Mouse (Mus musculus) heart, embryonic 15.5 days (tissue): ENCODE measurements around the gene Btbd3. TPM values are rescaled to one million over a fixed set of nuclear protein-coding genes. Genes with fewer than 3 reads are reported as not detected.

Source experiments
- ATAC-seq: fragments of 200-750 bp; cut with Nextera tagmentation; replicated peaks from 2 replicates; pipeline ENCODE4 v1.8.0; 2017; ENCODE audit warnings: low read depth, moderate TSS enrichment; ENCODE audit not compliant: insufficient number of reproducible peaks, insufficient read depth, low FRiP score
- H3K27ac ChIP-seq: fragments of 300-500 bp; sonication (generic); 2 replicates; pipeline ENCODE4 v1.5.1; 2015; ENCODE audit warnings: mild to moderate bottlenecking, inconsistent platforms
- H3K27me3 ChIP-seq: fragments of 300-500 bp; sonication (generic); 2 replicates; pipeline ENCODE4 v1.6.1; 2015; ENCODE audit warnings: inconsistent platforms
- H3K36me3 ChIP-seq: fragments of 300-500 bp; sonication (generic); 2 replicates; pipeline ENCODE4 v1.6.1; 2015; ENCODE audit warnings: mild to moderate bottlenecking, inconsistent platforms
- H3K4me1 ChIP-seq: fragments of 300-500 bp; sonication (generic); replicated peaks from 2 replicates; pipeline ENCODE4 v1.6.1; 2015; ENCODE audit warnings: inconsistent platforms
- H3K4me2 ChIP-seq: fragments of 300-500 bp; sonication (generic); 2 replicates; pipeline ENCODE4 v1.6.1; 2015; ENCODE audit warnings: inconsistent platforms, mild to moderate bottlenecking, moderate library complexity
- H3K4me3 ChIP-seq: fragments of 300-500 bp; sonication (generic); 2 replicates; pipeline ENCODE4 v1.5.1; 2015; ENCODE audit warnings: mild to moderate bottlenecking, inconsistent platforms
- H3K9ac ChIP-seq: fragments of 300-500 bp; sonication (generic); 2 replicates; pipeline ENCODE4 v1.6.1; 2015; ENCODE audit warnings: mild to moderate bottlenecking, inconsistent platforms
- H3K9me3 ChIP-seq: fragments of 300-500 bp; sonication (generic); replicated peaks from 2 replicates; pipeline ENCODE4 v1.6.1; 2016; ENCODE audit warnings: inconsistent platforms
- WGBS: fragments of 180-500 bp; shearing (Covaris S2); methylation state at CpG from one replicate; pipeline ENCODE4 v1.1.7; 2015; ENCODE audit warnings: mixed read lengths; 5-methylcytosine and 5-hydroxymethylcytosine counted together
- polyA plus RNA-seq: library from polyadenylated mRNA; unstranded; fragments of >200 nt; fragmentation: Nextera tagmentation; extraction: Ambion mirVana; gene quantifications from 2 replicates; pipeline ENCODE4 v1.2.1, GENCODE M21; 2015

The Btbd3 gene
- polyA plus RNA-seq = 9.9 and 10.9 TPM in 2 replicates

DNA sequence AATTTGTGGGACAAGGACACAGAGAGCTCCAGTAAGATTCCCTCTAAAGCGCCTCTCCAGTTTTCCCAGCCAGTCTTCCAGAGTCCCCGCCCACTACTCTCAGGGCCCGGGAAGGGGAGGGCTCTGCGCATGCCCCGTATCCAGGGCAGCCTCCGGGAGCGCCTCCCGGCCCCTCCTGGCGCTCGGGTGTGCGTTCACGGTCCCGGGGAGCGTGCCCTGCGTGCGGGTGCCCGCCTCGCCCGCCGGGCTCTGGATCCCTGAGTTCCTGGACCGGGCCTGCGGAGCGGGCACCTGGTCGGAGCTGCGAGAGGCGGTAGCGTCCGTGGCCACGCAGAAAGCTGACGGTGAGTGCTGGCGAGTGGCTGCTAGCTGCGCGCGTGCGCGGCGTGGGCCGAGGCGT, at the start of gene Btbd3:
Btbd3 (plus strand) TSS at position 155 of the 400 bp plus-strand sequence.
- H3K27ac ChIP-seq = peak within 1 kb of the TSS; percentile 92
- no peaks in the 10 kb centered on the region for H3K27me3 ChIP-seq
- peaks cover 24% of the 10 kb centered on the region for H3K4me1 ChIP-seq
- peak within 1 kb of the TSS; percentile 83 for H3K4me3 ChIP-seq
- ATAC-seq = peak; percentile 99
- 0% methylated on average over 37 of the region's 39 CpGs for WGBS
- no peaks in the 10 kb centered on the region for H3K9me3 ChIP-seq
- H3K36me3 ChIP-seq = no peaks in the 10 kb centered on the region
- H3K4me2 ChIP-seq = peak within 1 kb of the TSS; percentile 80
- H3K9ac ChIP-seq = peak within 1 kb of the TSS; percentile 86

- peak; percentile 83 for ATAC-seq
- Histone ChIP-seq H3K36me3 (no peaks in the 10 kb centered on the region), H3K4me2 (no peak overlapping the region), H3K9ac (no peak overlapping the region), H3K27me3 (no peaks in the 10 kb centered on the region), H3K9me3 (no peaks in the 10 kb centered on the region), H3K4me1 (no peaks in the 10 kb centered on the region), H3K4me3 (no peak overlapping the region), H3K27ac (peak overlapping the region; percentile 57; the same call in 1 of the 2 replicates)
- 38% methylated on average over 2 of the region's 2 CpGs for WGBS
Observed at GRCm38 (mm10) chr2:138215561-138215960, 40.8 kb upstream of the Btbd3 start.

- Histone ChIP-seq H3K4me2 (no peak overlapping the region), H3K4me1 (no peaks in the 10 kb centered on the region), H3K36me3 (no peaks in the 10 kb centered on the region), H3K27me3 (no peaks in the 10 kb centered on the region), H3K9me3 (no peaks in the 10 kb centered on the region), H3K4me3 (no peak overlapping the region), H3K9ac (no peak overlapping the region), H3K27ac (no peak overlapping the region)
- ATAC-seq = no peak
- WGBS = 58% methylated on average over 1 of the region's 1 CpGs
Observed at GRCm38 (mm10) chr2:138220269-138220668, 36.1 kb upstream of the Btbd3 start.

DNA sequence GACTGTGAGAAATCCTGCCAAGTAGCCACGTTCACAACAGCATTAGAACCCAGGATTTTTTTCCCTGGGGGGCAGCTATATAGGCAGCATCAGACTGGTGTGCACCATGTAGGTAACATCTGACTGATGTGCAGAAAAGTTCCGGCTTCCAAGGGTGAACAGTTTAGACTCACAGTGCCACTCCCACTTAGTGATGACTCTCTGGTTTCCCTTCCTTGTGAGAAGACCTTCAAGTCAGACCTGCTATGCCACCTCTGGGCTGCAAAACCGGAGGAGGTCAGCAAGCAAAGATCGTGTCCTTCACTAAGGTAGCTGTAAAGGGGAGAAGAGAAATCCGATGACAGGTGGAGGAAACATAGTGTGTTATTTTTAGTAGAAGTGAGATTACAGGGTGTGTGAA, 24.1 kb upstream of the Btbd3 start:
- ATAC-seq = no peak; the same call in 1 of the 2 replicates
- H3K4me1 ChIP-seq = peaks cover 10% of the 10 kb centered on the region
- H3K4me2 ChIP-seq = peak overlapping the region; percentile 16
- no peaks in the 10 kb centered on the region for H3K9me3 ChIP-seq
- H3K36me3 ChIP-seq = no peaks in the 10 kb centered on the region
- H3K27ac ChIP-seq = no peak overlapping the region
- 26% methylated on average over 5 of the region's 5 CpGs for WGBS
- no peak overlapping the region for H3K4me3 ChIP-seq
- H3K9ac ChIP-seq = no peak overlapping the region
- H3K27me3 ChIP-seq = no peaks in the 10 kb centered on the region

DNA sequence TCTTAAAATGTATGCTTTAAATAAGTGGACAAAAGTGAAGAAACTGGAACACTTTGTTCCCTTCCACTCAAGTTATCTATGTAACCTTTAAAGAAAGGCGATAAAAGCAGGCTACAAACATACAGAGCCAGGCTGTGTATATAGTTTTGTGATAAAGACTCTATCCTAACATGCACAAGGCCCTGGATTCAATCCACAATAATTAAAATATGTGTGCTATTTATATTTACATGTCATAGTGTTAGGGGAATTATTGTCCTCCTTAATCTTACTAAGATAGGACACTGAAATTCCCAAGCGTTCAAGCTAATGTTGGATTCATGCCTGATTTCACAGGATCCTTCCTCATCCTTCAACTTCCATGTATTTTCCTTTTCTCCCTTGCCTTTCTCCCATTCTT, 20.2 kb upstream of the Btbd3 start:
- H3K4me3 ChIP-seq = no peak overlapping the region
- H3K9me3 ChIP-seq = no peaks in the 10 kb centered on the region
- ATAC-seq = no peak
- WGBS = 26% methylated on average over 2 of the region's 2 CpGs
- no peak overlapping the region for H3K9ac ChIP-seq
- H3K4me1 ChIP-seq = peaks cover 10% of the 10 kb centered on the region
- H3K27ac ChIP-seq = no peak overlapping the region
- H3K27me3 ChIP-seq = no peaks in the 10 kb centered on the region
- no peak overlapping the region for H3K4me2 ChIP-seq
- H3K36me3 ChIP-seq = no peaks in the 10 kb centered on the region

DNA sequence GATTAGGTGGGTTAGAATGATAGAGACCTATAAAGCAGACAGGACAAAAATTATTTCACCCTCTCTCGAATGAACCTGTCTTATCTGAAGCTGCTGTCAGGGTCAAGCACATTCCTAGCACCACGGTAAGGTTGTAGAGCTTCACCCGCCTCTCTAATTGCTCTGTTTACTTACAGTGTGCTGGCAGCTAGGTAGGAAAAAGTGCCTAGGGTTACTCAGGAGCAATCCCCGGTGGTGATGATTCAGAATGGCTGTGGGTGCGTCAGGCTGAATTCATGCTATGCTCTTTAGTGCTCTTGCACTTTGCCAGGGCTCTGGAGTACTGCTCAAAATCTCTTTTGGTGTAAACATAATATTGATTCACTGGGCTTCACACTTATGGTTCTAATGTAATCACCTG, 13.9 kb upstream of the Btbd3 start:
- Histone ChIP-seq H3K4me2 (no peak overlapping the region), H3K27ac (no peak overlapping the region), H3K4me3 (no peak overlapping the region), H3K36me3 (no peaks in the 10 kb centered on the region), H3K9ac (no peak overlapping the region), H3K27me3 (no peaks in the 10 kb centered on the region), H3K9me3 (no peaks in the 10 kb centered on the region), H3K4me1 (0 out of 2 replicates have a peak, but pooled peaks cover 7% of the 10 kb centered on the region)
- WGBS = 34% methylated on average over 5 of the region's 5 CpGs
- ATAC-seq = no peak

DNA sequence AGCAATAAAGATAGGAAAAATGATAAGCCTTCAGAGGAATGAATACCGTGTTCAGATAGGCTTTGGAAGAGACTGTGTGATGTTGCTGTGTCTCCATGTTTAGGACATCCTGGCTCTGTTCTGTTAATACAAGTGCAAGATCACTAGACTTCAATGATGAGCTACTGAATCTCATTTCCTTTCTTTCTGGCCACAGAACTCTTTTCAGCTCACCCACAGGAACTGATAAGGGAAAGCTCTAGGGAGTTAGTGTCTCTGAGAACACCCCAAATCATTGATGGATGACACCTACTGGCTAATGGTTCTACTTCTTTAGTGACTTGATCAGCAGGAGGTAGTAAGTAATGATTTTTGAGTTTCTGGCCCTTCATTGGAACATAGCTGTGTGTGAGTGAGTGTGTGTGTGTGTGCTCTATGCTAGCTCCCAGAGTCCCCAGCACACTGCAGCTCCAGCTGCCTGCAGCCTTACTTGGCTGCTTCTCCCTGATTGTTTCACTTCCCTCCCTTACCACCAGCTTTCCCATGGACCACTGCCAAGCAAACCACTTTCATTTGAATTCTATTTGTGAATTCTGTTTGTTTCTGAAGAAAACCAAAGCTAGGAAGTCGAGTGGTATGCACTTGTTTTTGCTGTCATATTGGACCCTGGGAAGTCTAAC, 10.6 kb upstream of the Btbd3 start:
- Histone ChIP-seq H3K36me3 (no peaks in the 10 kb centered on the region), H3K27ac (peak overlapping the region; percentile 56), H3K4me3 (no peak overlapping the region), H3K4me2 (no peak overlapping the region), H3K4me1 (peaks cover 11% of the 10 kb centered on the region; the same call in 1 of the 2 replicates), H3K27me3 (no peaks in the 10 kb centered on the region), H3K9me3 (no peaks in the 10 kb centered on the region), H3K9ac (no peak overlapping the region)
- 42% methylated on average over 2 of the region's 2 CpGs for WGBS
- peak; percentile 86 for ATAC-seq

DNA sequence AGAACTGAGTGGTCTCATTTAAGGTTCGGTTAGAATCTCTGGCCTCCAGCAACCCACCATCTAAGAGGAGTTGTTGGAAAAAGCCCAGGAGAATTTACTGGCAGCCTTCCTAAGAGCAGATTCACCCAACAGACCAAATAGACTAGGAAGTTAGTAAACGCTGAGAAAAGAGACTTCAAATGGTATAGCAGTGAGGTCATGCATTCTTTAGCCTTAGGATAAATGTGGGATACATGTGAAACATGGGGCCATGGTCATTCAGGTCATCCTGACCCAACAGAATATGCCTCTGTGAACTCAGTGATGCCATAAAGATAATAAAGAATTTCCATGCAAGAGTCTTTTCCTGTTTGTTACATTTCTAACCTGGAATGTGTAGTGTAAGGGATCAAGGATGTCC, 8.4 kb upstream of the Btbd3 start:
- Histone ChIP-seq H3K27me3 (no peaks in the 10 kb centered on the region), H3K27ac (peak overlapping the region; percentile 33; the same call in 1 of the 2 replicates), H3K9ac (no peak overlapping the region), H3K4me3 (no peak overlapping the region), H3K9me3 (no peaks in the 10 kb centered on the region), H3K4me1 (peaks cover 11% of the 10 kb centered on the region; the same call in 1 of the 2 replicates), H3K36me3 (no peaks in the 10 kb centered on the region), H3K4me2 (no peak overlapping the region)
- 23% methylated on average over 2 of the region's 2 CpGs for WGBS
- 0 out of 2 replicates have a peak, but pooled peaks have one; percentile 14 for ATAC-seq

DNA sequence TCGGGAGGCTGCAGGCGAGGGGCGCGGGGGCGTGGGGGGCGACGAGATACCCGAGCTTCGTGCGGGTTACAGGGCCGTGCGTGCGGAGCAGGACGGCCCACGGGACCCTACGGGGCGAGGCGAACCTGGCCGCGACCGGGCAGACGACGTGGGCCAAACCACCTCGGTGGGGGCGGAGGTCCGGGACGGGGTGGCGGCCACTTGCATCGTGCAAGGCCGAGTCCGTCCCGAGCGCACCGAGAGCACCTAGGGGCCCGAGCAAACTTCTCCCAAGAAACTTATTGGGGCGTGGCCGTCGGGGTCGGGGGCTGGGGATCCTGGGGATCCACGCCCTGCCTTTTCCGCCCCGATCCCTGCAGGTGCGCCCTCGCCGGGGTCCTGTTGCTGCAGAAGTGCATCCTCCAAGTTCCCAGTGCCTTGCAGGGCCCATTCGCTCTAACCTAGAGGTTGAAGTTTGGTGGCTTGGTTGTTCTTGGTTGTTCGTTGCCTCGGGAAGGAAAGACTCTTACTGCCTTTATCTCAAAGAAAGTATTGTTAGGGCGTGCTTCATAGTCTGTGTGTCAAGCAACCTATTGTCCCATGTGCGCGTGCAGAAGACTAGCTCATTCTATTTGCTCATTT, 596 bp downstream of the Btbd3 start:
- H3K9me3 ChIP-seq = no peaks in the 10 kb centered on the region
- peak overlapping the region; percentile 92 for H3K27ac ChIP-seq
- WGBS = under 1% methylated on average over 51 of the region's 51 CpGs
- peak overlapping the region; percentile 86 for H3K9ac ChIP-seq
- peak overlapping the region; percentile 80 for H3K4me2 ChIP-seq
- peak overlapping the region; percentile 83 for H3K4me3 ChIP-seq
- no peaks in the 10 kb centered on the region for H3K27me3 ChIP-seq
- H3K4me1 ChIP-seq = peaks cover 26% of the 10 kb centered on the region
- peak; percentile 60 for ATAC-seq
- H3K36me3 ChIP-seq = no peaks in the 10 kb centered on the region

DNA sequence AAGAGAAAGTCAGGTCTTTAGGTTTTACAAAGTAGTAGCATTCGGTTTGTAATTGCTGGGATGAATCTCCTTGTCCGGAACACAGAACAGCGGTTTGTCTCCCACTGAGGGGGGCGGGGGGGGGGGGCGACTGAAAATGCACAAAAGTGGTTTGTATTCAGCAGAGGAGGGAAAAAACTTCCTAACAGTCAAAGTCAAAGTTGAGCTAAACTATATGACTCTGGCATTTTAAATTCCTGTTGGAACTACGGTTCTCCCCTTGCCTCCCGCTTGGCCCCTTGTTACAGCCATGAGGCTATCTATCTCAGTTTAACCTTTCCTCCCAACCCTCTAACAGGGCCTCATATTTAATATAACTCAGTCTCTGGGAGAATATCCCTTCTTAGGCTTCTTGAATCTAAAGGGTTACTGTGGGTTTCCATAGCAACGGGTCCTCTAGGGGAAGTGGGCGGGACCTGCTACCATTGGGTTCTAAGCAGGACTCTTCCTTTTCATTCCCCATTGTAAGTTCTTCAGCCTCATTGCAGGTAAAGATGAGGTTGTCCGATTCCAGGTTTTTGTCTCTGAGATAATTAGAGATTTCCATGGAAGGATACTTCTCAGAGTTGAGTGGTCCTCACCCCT, 1.4 kb downstream of the Btbd3 start:
- Histone ChIP-seq H3K27ac (peak overlapping the region; percentile 92), H3K9me3 (no peaks in the 10 kb centered on the region), H3K27me3 (no peaks in the 10 kb centered on the region), H3K9ac (peak overlapping the region; percentile 86), H3K36me3 (no peaks in the 10 kb centered on the region), H3K4me1 (peaks cover 30% of the 10 kb centered on the region), H3K4me3 (peak overlapping the region; percentile 83), H3K4me2 (peak overlapping the region; percentile 80)
- no peak for ATAC-seq
- 3% methylated on average over 10 of the region's 10 CpGs for WGBS

- no peak overlapping the region for H3K9ac ChIP-seq
- no peak overlapping the region for H3K27ac ChIP-seq
- H3K4me1 ChIP-seq = peaks cover 43% of the 10 kb centered on the region
- ATAC-seq = no peak
- H3K9me3 ChIP-seq = no peaks in the 10 kb centered on the region
- no peak overlapping the region for H3K4me3 ChIP-seq
- no peak overlapping the region for H3K4me2 ChIP-seq
- no peaks in the 10 kb centered on the region for H3K36me3 ChIP-seq
- H3K27me3 ChIP-seq = no peaks in the 10 kb centered on the region
- 80% methylated on average over 7 of the region's 7 CpGs for WGBS
Observed at GRCm38 (mm10) chr2:138261140-138261539, 4.8 kb downstream of the Btbd3 start.
